Mouse (Mus musculus) brain, adult 2 months (tissue): ENCODE results near the gene Gm15294.

ENCODE experiments used
- DNase-seq: peaks from one replicate; pipeline ENCODE4 v3.0.0; 2011; ENCODE audit warnings: low read depth, low spot score

The Gm15294 gene

GRCm38 (mm10) chrX:141875135-141875534, at the start of gene Gm15294:
Gm15294 (minus strand) TSS chrX:141875235.
- no peak for DNase-seq

- DNase-seq = no peak
Observed at GRCm38 (mm10) chrX:141884336-141885048, 9.5 kb upstream of the Gm15294 start.

- no peak for DNase-seq
Observed at GRCm38 (mm10) chrX:141874024-141874423, 1.0 kb downstream of the Gm15294 start.

GRCm38 (mm10) chrX:141873597-141873996, 1.4 kb downstream of the Gm15294 start:
- no peak for DNase-seq

GRCm38 (mm10) chrX:141855684-141856396, 19.2 kb downstream of the Gm15294 start:
- DNase-seq = no peak
